Mouse (Mus musculus) layer of hippocampus, adult 18-20 months (tissue): ENCODE results near the gene Cyp11a1. TPM values are rescaled to one million over a fixed set of nuclear protein-coding genes. Genes with fewer than 3 reads are reported as not detected.

Source experiments
- total RNA-seq, 2 experiments: library from RNA; stranded (reverse); gene quantifications; 2 replicates each; pipeline ENCODE4 v1.2.3; 2021

Cyp11a1 gene
- total RNA-seq, 2 experiments from 2014 or later = 0.94 to 1.7 TPM

Other genes starting within 250 kb of the Cyp11a1 start
- 10 to 100 TPM; 75.3 to 76.6 TPM for gene Clk3, start 240.6 kb upstream of the Cyp11a1 start, total RNA-seq
- 1 to 10 TPM; 6.7 to 7.4 TPM for gene Arid3b, start 169.6 kb upstream of the Cyp11a1 start, total RNA-seq
- gene Ubl7, start 95.4 kb upstream of the Cyp11a1 start, total RNA-seq = 100 to 1,000 TPM in 1 of 2 experiments, 10 to 100 TPM in 1; 98.1 to 105 TPM
- 10 to 100 TPM; 85.7 to 96.3 TPM for gene Sema7a, start 66.3 kb upstream of the Cyp11a1 start, total RNA-seq
- 10 to 100 TPM; 18.2 to 18.4 TPM for gene Stra6, start 57.4 kb downstream of the Cyp11a1 start, total RNA-seq
- under 1 TPM; 0.91 to 0.94 TPM for gene Ccdc33, start 112.4 kb downstream of the Cyp11a1 start, total RNA-seq
- 10 to 100 TPM; 10.1 to 15.5 TPM for gene Islr, start 197.9 kb downstream of the Cyp11a1 start, total RNA-seq
- 100 to 1,000 TPM; 113 to 122 TPM for gene Islr2, start 197.9 kb downstream of the Cyp11a1 start, total RNA-seq
- gene Pml, start 243.4 kb downstream of the Cyp11a1 start, total RNA-seq = 10 to 100 TPM; 13.2 to 15.8 TPM
- gene Stoml1, start 246.8 kb downstream of the Cyp11a1 start, total RNA-seq = 10 to 100 TPM; 77.5 to 80.3 TPM